Mouse (Mus musculus) G1E (cell line): ENCODE measurements around the gene Ckap5. TPM values are rescaled to one million over a fixed set of nuclear protein-coding genes. Genes with fewer than 3 reads are reported as not detected.
A peak's percentile ranks its signal among the peaks of the same experiment; 100 is the strongest.
"Not testable (repeated sequence)": the region's sequence is repeated elsewhere in the genome, so short reads cannot be mapped to it uniquely, and the experiment has no call there.

Experiments
- ATAC-seq: 2 replicates; pipeline ENCODE4 v1.8.0; 2016; ENCODE audit warnings: mild to moderate bottlenecking; ENCODE audit not compliant: insufficient number of reproducible peaks, poor library complexity, low FRiP score, severe bottlenecking; ENCODE audit errors: extremely low read depth
- DNase-seq: peaks from one replicate; pipeline ENCODE4 v3.0.0; 2012; ENCODE audit warnings: low spot score
- H3K27me3 ChIP-seq: 2 replicates; pipeline ENCODE4 v1.6.1; 2012; ENCODE audit warnings: mild to moderate bottlenecking, low read length, inconsistent platforms; ENCODE audit not compliant: insufficient read depth
- H3K36me3 ChIP-seq: replicated peaks from 2 replicates; pipeline ENCODE3; 2012; ENCODE audit warnings: mild to moderate bottlenecking, inconsistent platforms
- H3K4me1 ChIP-seq: 2 replicates; pipeline ENCODE4 v1.6.1; 2012; ENCODE audit warnings: low read depth, low read length, inconsistent platforms, mixed read lengths; ENCODE audit not compliant: insufficient read depth
- H3K4me3 ChIP-seq: 2 replicates; pipeline ENCODE4 v1.5.1; 2012; ENCODE audit warnings: low read depth, mild to moderate bottlenecking, inconsistent platforms, low read length, moderate library complexity, mixed read lengths
- H3K9me3 ChIP-seq: replicated peaks from 2 replicates; pipeline ENCODE4 v1.6.1; 2012; ENCODE audit warnings: inconsistent platforms
- CTCF ChIP-seq: IDR thresholded peaks from 2 replicates; pipeline ENCODE4 v1.5.1; 2012; ENCODE audit warnings: low read depth, low read length, inconsistent platforms, mixed read lengths
- GATA1 ChIP-seq: IDR thresholded peaks from 2 replicates; pipeline ENCODE4 v1.6.1; 2012; ENCODE audit warnings: borderline replicate concordance, low read length, inconsistent platforms, mixed read lengths
- GATA2 ChIP-seq: IDR thresholded peaks from 2 replicates; pipeline ENCODE4 v1.6.1; 2012; ENCODE audit warnings: low read depth, low read length, inconsistent platforms, borderline replicate concordance
- POLR2AphosphoS5 ChIP-seq: IDR thresholded peaks from 2 replicates; pipeline ENCODE4 v1.6.1; 2012; ENCODE audit warnings: low read depth, low read length, inconsistent platforms; ENCODE audit not compliant: insufficient replicate concordance
- TAL1 ChIP-seq: conservative IDR thresholded peaks from 2 replicates; pipeline ENCODE4 v1.6.1; 2012; ENCODE audit warnings: low read depth, low read length, inconsistent platforms, mixed read lengths
- polyA plus RNA-seq: library from polyadenylated mRNA; stranded (reverse); fragments of >175 nt; gene quantifications from 2 replicates; pipeline ENCODE4 v1.2.3, GENCODE M21; 2012
- total RNA-seq, 2 experiments: library from RNA; stranded (forward) in 1 of 2; stranded (reverse) in 1 of 2; fragments of 200-1000 nt in 1 of 2; fragments of >200 nt in 1 of 2; fragmentation: Nextera tagmentation in 1 of 2; gene quantifications; 2 replicates each; pipeline ENCODE4 v1.2.3; 2014 to 2017

Gene Ckap5
- total and polyA plus RNA-seq, 3 experiments: 3.8 to 153 (median 97.6) TPM

- no peaks in the 10 kb centered on the region for H3K9me3 ChIP-seq
- peaks cover 15% of the 10 kb centered on the region for H3K4me1 ChIP-seq
- H3K27me3 ChIP-seq: no peaks in the 10 kb centered on the region
- DNase-seq (peak; percentile 62), ATAC-seq (peak; percentile 98)
- TF ChIP-seq CTCF (no peak), GATA2 (no peak), POLR2AphosphoS5 (no peak), GATA1 (no peak), TAL1 (no peak)
- peaks cover 7% of the 10 kb centered on the region for H3K36me3 ChIP-seq
- H3K4me3 ChIP-seq: peak overlapping the region; percentile 70
These were observed 11.1 kb downstream of the Ckap5 start for GRCm38 (mm10) chr2:91537588-91538205.

GRCm38 (mm10) chr2:91568125-91568524 lies 41.6 kb downstream of the Ckap5 start:
- Histone ChIP-seq H3K36me3 (peaks cover 81% of the 10 kb centered on the region), H3K27me3 (no peaks in the 10 kb centered on the region), H3K4me3 (no peak overlapping the region), H3K9me3 (no peaks in the 10 kb centered on the region), H3K4me1 (no peaks in the 10 kb centered on the region)
- TF ChIP-seq GATA2: no peak
- no peak for TF ChIP-seq TAL1
- TF ChIP-seq POLR2AphosphoS5: no peak
- ATAC-seq: no peak
- no peak for DNase-seq

GRCm38 (mm10) chr2:91580894-91581293 lies 54.3 kb downstream of the Ckap5 start:
- no peaks in the 10 kb centered on the region for H3K27me3 ChIP-seq
- no peaks in the 10 kb centered on the region for H3K4me1 ChIP-seq
- no peak for TF ChIP-seq POLR2AphosphoS5
- no peak for TF ChIP-seq GATA1
- no peak for TF ChIP-seq GATA2
- no peak for TF ChIP-seq CTCF
- TF ChIP-seq TAL1: no peak
- no peak overlapping the region for H3K4me3 ChIP-seq
- ATAC-seq (no peak), DNase-seq (no peak)
- no peaks in the 10 kb centered on the region for H3K9me3 ChIP-seq
- peaks cover 74% of the 10 kb centered on the region for H3K36me3 ChIP-seq

- TF ChIP-seq GATA2 (no peak), GATA1 (no peak), POLR2AphosphoS5 (no peak), TAL1 (no peak), CTCF (no peak)
- ATAC-seq (no peak), DNase-seq (no peak)
- Histone ChIP-seq H3K36me3 (peaks cover 70% of the 10 kb centered on the region), H3K27me3 (no peaks in the 10 kb centered on the region), H3K9me3 (no peaks in the 10 kb centered on the region), H3K4me3 (no peak overlapping the region), H3K4me1 (no peaks in the 10 kb centered on the region)
These were observed 59.7 kb downstream of the Ckap5 start for GRCm38 (mm10) chr2:91586242-91586641.

GRCm38 (mm10) chr2:91600475-91600874 lies 73.9 kb downstream of the Ckap5 start:
- DNase-seq (no peak), ATAC-seq (no peak)
- Histone ChIP-seq H3K27me3 (no peaks in the 10 kb centered on the region), H3K36me3 (peaks cover 78% of the 10 kb centered on the region), H3K9me3 (no peaks in the 10 kb centered on the region), H3K4me3 (no peak overlapping the region), H3K4me1 (no peaks in the 10 kb centered on the region)
- TF ChIP-seq CTCF: no peak
- TF ChIP-seq GATA1: no peak
- no peak for TF ChIP-seq TAL1
- TF ChIP-seq GATA2: no peak
- no peak for TF ChIP-seq POLR2AphosphoS5

- TF ChIP-seq GATA1: no peak
- no peak for TF ChIP-seq GATA2
- no peak for TF ChIP-seq TAL1
- Histone ChIP-seq H3K4me1 (no peaks in the 10 kb centered on the region), H3K27me3 (no peaks in the 10 kb centered on the region), H3K9me3 (no peaks in the 10 kb centered on the region), H3K4me3 (no peak overlapping the region), H3K36me3 (peaks cover 73% of the 10 kb centered on the region)
- DNase-seq (no peak), ATAC-seq (no peak)
These were observed 75.8 kb downstream of the Ckap5 start for GRCm38 (mm10) chr2:91602389-91602788.

- ATAC-seq, H3K4me3 ChIP-seq, H3K27me3 ChIP-seq, DNase-seq, H3K9me3 ChIP-seq, H3K4me1 ChIP-seq: not testable (repeated sequence)
- peaks cover 51% of the 10 kb centered on the region for H3K36me3 ChIP-seq
These were observed 82.8 kb downstream of the Ckap5 start for GRCm38 (mm10) chr2:91609370-91609769.
